Mouse (Mus musculus): ENCODE results near the gene Ccnl2.
A peak's percentile ranks its signal among the peaks of the same experiment; 100 is the strongest.

The Ccnl2 gene

GRCm38 (mm10) chr4:155838187-155839153 lies 26.2 kb downstream of the Ccnl2 start:
- DNase-seq (ENCODE audit: low spot score): no peak

GRCm38 (mm10) chr4:155839483-155839910 lies 27.2 kb downstream of the Ccnl2 start, which contains the start of gene Mxra8:
Gene Mxra8, plus strand, starts transcription at chr4:155839680.
- peak; percentile 80 for DNase-seq (ENCODE audit: low spot score)

- no peak for DNase-seq (ENCODE audit: low spot score)
Observed at GRCm38 (mm10) chr4:155840076-155841002, 28.1 kb downstream of the Ccnl2 start.

GRCm38 (mm10) chr4:155841003-155841454 lies 28.7 kb downstream of the Ccnl2 start:
- DNase-seq (ENCODE audit: low spot score): no peak

- no peak for DNase-seq (ENCODE audit: low spot score)
Observed at GRCm38 (mm10) chr4:155841651-155842270, 29.5 kb downstream of the Ccnl2 start.

GRCm38 (mm10) chr4:155843231-155843630 lies 30.9 kb downstream of the Ccnl2 start:
- no peak for DNase-seq (ENCODE audit: low spot score)

GRCm38 (mm10) chr4:155846871-155847578 lies 34.7 kb downstream of the Ccnl2 start, which contains the start of gene Dvl1:
Gene Dvl1, plus strand, starts transcription at chr4:155847402.
- DNase-seq (ENCODE audit: low spot score): peak; percentile 97

GRCm38 (mm10) chr4:155847591-155848352 lies 35.5 kb downstream of the Ccnl2 start:
- no peak for DNase-seq (ENCODE audit: low spot score)

GRCm38 (mm10) chr4:155848434-155849095 lies 36.3 kb downstream of the Ccnl2 start:
- no peak for DNase-seq (ENCODE audit: low spot score)

GRCm38 (mm10) chr4:155849391-155849790 lies 37.1 kb downstream of the Ccnl2 start:
- DNase-seq (ENCODE audit: low spot score): no peak

GRCm38 (mm10) chr4:155849792-155850451 lies 37.6 kb downstream of the Ccnl2 start:
- DNase-seq (ENCODE audit: low spot score): no peak

GRCm38 (mm10) chr4:155851368-155851767 lies 39.1 kb downstream of the Ccnl2 start:
- DNase-seq (ENCODE audit: low spot score): no peak

- DNase-seq (ENCODE audit: low spot score): no peak
Observed at GRCm38 (mm10) chr4:155851951-155852411, 39.7 kb downstream of the Ccnl2 start.

GRCm38 (mm10) chr4:155853421-155853820 lies 41.1 kb downstream of the Ccnl2 start:
- no peak for DNase-seq (ENCODE audit: low spot score)

GRCm38 (mm10) chr4:155854991-155855390 lies 42.7 kb downstream of the Ccnl2 start:
- DNase-seq (ENCODE audit: low spot score): no peak

GRCm38 (mm10) chr4:155856071-155856470 lies 43.8 kb downstream of the Ccnl2 start:
- no peak for DNase-seq (ENCODE audit: low spot score)

- DNase-seq (ENCODE audit: low spot score): no peak
Observed at GRCm38 (mm10) chr4:155856881-155857280, 44.6 kb downstream of the Ccnl2 start.

GRCm38 (mm10) chr4:155859318-155859717 lies 47.0 kb downstream of the Ccnl2 start:
- peak; percentile 68 for DNase-seq (ENCODE audit: low spot score)

- DNase-seq (ENCODE audit: low spot score): no peak
Observed at GRCm38 (mm10) chr4:155861787-155862186, 49.5 kb downstream of the Ccnl2 start.
